Mouse (Mus musculus) erythroblast, embryonic 14.5 days (primary cell): Measurements from ENCODE around the gene Sdk2.

ENCODE experiments used
- GATA1 ChIP-seq: IDR thresholded peaks from 2 replicates; pipeline ENCODE4 v1.6.1; 2012; ENCODE audit warnings: low read length, inconsistent platforms, mixed read lengths
- TAL1 ChIP-seq: IDR thresholded peaks from 3 replicates; pipeline ENCODE4 v1.6.1; 2012; ENCODE audit warnings: low read length, inconsistent platforms, mixed read lengths

DNA sequence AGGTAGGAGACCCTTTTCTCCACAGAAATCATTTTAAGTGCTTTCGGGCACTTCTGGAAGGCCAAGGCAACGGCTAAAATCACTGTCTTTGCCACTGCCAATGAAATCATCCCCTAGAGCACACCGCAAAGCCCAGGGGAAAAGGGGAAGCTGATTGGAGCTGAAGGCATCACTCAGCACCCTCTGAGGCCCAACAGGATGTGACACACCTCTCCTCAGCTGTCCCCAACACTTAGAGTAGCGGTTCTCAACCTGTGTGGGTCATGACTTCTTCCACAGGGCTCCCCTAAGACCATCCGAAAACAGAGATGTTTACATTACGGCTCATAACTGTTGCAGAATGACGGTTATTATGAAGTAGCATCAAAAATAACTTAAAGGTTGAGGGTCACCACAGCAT lies 305.2 kb downstream of the Sdk2 start:
- TF ChIP-seq GATA1 = no peak
- TF ChIP-seq TAL1 = no peak
